Mouse (Mus musculus) liver, adult 2 months (tissue): Measurements from ENCODE around the gene Pbx2. TPM values are rescaled to one million over a fixed set of nuclear protein-coding genes. Genes with fewer than 3 reads are reported as not detected.

ENCODE experiments used
- DNase-seq: peaks from one replicate; pipeline ENCODE4 v3.0.0-alpha.2; 2011; ENCODE audit warnings: low read depth, low spot score; ENCODE audit errors: extremely low read depth
- H3K27ac ChIP-seq: fragments of 200-500 bp; replicated peaks from 2 replicates; pipeline ENCODE4 v1.5.1; 2012; ENCODE audit warnings: low read depth, mild to moderate bottlenecking, control low read depth, inconsistent platforms, low read length; ENCODE audit not compliant: insufficient read depth
- H3K27me3 ChIP-seq: fragments of 200-500 bp; 2 replicates; pipeline ENCODE4 v1.6.1; 2012; ENCODE audit warnings: mild to moderate bottlenecking, moderate library complexity, low read length, inconsistent platforms; ENCODE audit not compliant: control insufficient read depth, insufficient read depth
- H3K36me3 ChIP-seq: fragments of 200-500 bp; 2 replicates; pipeline ENCODE4 v1.6.1; 2012; ENCODE audit warnings: low read length, inconsistent platforms; ENCODE audit not compliant: control insufficient read depth, insufficient read depth
- H3K4me1 ChIP-seq: fragments of 200-500 bp; 2 replicates; pipeline ENCODE4 v1.6.1; 2011; ENCODE audit warnings: low read length; ENCODE audit not compliant: control insufficient read depth, insufficient read depth
- H3K4me3 ChIP-seq: fragments of 200-500 bp; 2 replicates; pipeline ENCODE4 v1.5.1; 2011; ENCODE audit warnings: low read depth, mild to moderate bottlenecking, control low read depth, low read length, moderate library complexity; ENCODE audit not compliant: insufficient read depth
- H3K79me2 ChIP-seq: fragments of 200-500 bp; 2 replicates; pipeline ENCODE4 v1.6.1; 2012; ENCODE audit warnings: inconsistent platforms, mild to moderate bottlenecking, low read length, moderate library complexity; ENCODE audit not compliant: control insufficient read depth, insufficient read depth
- H3K9ac ChIP-seq: fragments of 200-500 bp; 2 replicates; pipeline ENCODE4 v1.6.1; 2012; ENCODE audit warnings: low read depth, mild to moderate bottlenecking, control low read depth, inconsistent platforms, low read length
- CTCF ChIP-seq: fragments of 200-500 bp; IDR thresholded peaks from 2 replicates; pipeline ENCODE4 v1.5.1; 2011; ENCODE audit warnings: low read depth, low read length, control low read depth
- POLR2A ChIP-seq: fragments of 200-500 bp; IDR thresholded peaks from 2 replicates; pipeline ENCODE4 v1.6.1; 2011; ENCODE audit warnings: low read length, control low read depth; ENCODE audit not compliant: insufficient read depth; ENCODE audit errors: extremely low read depth
- WGBS: fragments of 180-500 bp; shearing (Covaris S2); methylation state at CpG from one replicate; pipeline ENCODE4 v1.1.7; 2018; 5-methylcytosine and 5-hydroxymethylcytosine counted together
- polyA plus RNA-seq: library from polyadenylated mRNA; depleted of rRNA; stranded (reverse); fragments of >200 nt; gene quantifications from 2 replicates; pipeline ENCODE4 v1.2.3, GENCODE M21; 2012
- total RNA-seq: library from RNA; depleted of rRNA; stranded (reverse); fragments of >200 nt; gene quantifications from 2 replicates; pipeline ENCODE4 v1.2.3, GENCODE M21; 2014

Pbx2 gene
- total and polyA plus RNA-seq, 2 experiments: 10.9 to 21.1 TPM

DNA sequence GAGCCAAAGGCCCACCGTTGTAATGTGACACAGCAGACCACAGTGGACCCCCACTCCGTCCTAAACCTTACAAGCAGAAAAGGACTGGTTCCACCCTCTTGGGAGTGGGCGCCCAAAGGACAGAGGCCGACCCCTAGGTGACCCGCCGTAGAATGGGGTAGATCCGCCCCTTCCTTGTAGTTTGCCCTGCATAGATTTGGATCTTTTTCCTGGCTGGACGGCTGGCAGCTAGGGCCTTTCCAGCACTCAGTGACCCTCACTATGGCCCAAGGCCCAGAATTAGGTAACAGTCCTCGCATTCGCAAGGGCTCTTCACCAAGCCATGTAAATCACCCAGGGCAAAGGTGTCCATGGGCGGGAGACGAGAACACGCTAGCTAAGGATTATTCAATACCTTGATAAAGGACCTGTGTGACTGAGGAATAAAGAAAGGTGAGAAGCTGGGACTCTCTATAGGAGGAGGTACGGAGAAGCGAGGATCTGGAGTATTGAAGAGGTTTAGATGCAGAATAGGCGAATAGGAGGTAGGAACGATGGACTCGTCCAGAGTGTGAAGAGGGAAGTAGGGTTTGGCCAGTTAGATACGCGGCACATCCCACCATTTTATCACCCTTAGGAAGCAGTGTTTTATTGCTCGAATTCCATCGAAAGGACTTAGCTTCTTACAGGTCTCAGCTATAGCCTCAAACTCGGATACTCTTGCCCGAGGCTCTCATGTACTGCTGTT lies 13.6 kb downstream of the Pbx2 start:
- Histone ChIP-seq H3K36me3 (no peaks in the 10 kb centered on the region), H3K27ac (peak overlapping the region; percentile 98), H3K4me1 (peaks cover 7% of the 10 kb centered on the region; the same call in 1 of the 2 replicates), H3K27me3 (no peaks in the 10 kb centered on the region), H3K79me2 (peaks cover 8% of the 10 kb centered on the region; the same call in 1 of the 2 replicates), H3K4me3 (peak overlapping the region; percentile 95), H3K9ac (peak overlapping the region; percentile 79)
- peak; percentile 97 for DNase-seq
- WGBS: 6% methylated on average over 24 of the region's 24 CpGs
- TF ChIP-seq POLR2A: no peak
- TF ChIP-seq CTCF: no peak

DNA sequence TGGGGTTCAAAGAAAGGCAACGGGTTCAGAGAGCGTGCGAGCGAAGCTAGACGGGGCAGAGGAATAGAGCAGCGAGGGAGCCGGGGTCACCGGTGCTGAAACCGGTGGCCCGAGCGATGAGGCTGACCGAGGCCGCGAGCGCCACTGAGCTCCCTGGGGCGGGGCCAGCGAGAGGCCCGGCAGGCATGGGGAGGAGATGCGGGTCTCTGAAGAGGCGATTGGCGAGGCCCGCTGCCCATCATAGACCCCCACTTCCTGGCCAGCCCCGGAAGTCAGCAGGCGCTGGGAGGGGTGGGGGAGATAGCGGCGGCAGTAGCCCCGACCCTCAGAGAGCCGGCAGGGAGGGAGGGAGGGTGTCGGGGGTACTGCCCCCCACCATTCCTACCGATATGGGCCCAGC lies 14.5 kb downstream of the Pbx2 start:
- peaks cover 8% of the 10 kb centered on the region; the same call in 1 of the 2 replicates for H3K79me2 ChIP-seq
- H3K4me3 ChIP-seq: peak overlapping the region; percentile 95
- H3K36me3 ChIP-seq: no peaks in the 10 kb centered on the region
- TF ChIP-seq CTCF (no peak), POLR2A (peak; percentile 79; the same call in 1 of the 2 replicates)
- H3K27me3 ChIP-seq: no peaks in the 10 kb centered on the region
- H3K4me1 ChIP-seq: peaks cover 7% of the 10 kb centered on the region; the same call in 1 of the 2 replicates
- DNase-seq: peak; percentile 76
- H3K27ac ChIP-seq: peak overlapping the region; percentile 98
- WGBS: 0% methylated on average over 28 of the region's 30 CpGs
- H3K9ac ChIP-seq: peak overlapping the region; percentile 92

DNA sequence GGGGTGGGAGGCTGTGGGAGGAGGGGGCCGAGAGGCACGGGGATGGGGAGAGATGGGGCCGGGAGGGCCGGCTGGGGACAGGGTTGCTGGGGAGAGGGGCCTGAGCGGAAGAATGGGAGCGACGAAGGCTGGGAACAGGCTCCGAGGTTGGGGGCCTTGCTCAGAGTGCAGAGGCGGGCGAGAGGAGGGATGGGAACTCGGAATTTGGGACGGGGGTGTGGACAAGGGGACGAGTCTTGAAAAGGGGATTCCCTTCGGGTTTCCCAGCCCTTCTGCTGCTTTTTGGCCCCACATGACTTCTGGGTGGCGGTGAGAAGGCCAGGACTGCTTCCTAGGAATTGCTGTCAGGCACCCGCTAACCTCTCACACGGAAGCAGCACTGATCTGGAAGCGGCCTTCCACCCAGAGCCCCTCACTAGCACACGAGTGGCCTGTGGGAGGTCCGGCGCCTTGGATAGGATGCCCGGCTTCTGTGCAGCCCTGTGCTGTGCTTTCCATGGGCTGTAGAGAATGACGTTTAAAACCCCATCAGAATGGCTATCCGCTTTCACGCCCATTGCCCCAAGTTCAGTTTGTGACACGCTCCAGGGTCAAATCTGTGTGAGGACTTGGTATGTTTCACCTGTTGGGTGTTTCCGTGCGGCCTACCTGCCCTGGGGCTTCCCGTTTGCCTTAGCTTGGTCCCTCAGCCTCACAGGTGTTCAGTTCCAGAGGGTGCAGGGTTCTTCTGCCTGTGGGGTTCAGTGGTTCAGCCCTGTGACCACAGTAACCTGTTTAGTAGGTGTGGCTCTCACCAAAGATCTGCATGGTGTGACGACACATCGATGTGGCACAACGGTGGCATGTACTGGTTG lies 15.3 kb downstream of the Pbx2 start:
- H3K4me3 ChIP-seq: peak overlapping the region; percentile 95
- no peaks in the 10 kb centered on the region for H3K36me3 ChIP-seq
- WGBS: 5% methylated on average over 31 of the region's 32 CpGs
- TF ChIP-seq CTCF (no peak), POLR2A (no peak)
- H3K27ac ChIP-seq: peak overlapping the region; percentile 12
- peaks cover 7% of the 10 kb centered on the region; the same call in 1 of the 2 replicates for H3K4me1 ChIP-seq
- H3K27me3 ChIP-seq: no peaks in the 10 kb centered on the region
- peak; percentile 40 for DNase-seq
- peak overlapping the region; percentile 92 for H3K9ac ChIP-seq
- peaks cover 8% of the 10 kb centered on the region; the same call in 1 of the 2 replicates for H3K79me2 ChIP-seq

DNA sequence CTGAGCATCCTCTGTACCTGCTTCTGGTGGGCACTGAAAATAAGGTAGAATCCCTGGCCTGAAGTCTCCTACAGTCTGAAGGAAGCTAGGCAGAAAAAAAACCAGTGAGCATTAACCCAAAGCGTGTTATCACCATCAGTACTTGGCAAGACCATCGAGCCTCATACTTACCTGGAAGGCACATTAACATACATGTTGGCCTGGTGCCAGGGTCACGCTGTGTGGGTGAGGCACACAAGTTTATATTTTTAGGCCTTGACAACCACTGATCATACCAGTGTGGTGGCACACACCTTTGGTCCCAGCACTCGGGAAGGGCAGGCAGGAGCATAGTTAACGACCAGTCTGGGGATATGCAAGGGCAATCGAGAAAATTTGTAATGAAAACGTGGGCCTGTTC lies 16.9 kb downstream of the Pbx2 start:
- TF ChIP-seq POLR2A (no peak), CTCF (no peak)
- Histone ChIP-seq H3K4me1 (peaks cover 4% of the 10 kb centered on the region; the same call in 1 of the 2 replicates), H3K27me3 (no peaks in the 10 kb centered on the region), H3K9ac (no peak overlapping the region), H3K27ac (no peak overlapping the region), H3K4me3 (no peak overlapping the region), H3K79me2 (peaks cover 6% of the 10 kb centered on the region; the same call in 1 of the 2 replicates), H3K36me3 (no peaks in the 10 kb centered on the region)
- DNase-seq: no peak
- 63% methylated on average over 7 of the region's 7 CpGs for WGBS

DNA sequence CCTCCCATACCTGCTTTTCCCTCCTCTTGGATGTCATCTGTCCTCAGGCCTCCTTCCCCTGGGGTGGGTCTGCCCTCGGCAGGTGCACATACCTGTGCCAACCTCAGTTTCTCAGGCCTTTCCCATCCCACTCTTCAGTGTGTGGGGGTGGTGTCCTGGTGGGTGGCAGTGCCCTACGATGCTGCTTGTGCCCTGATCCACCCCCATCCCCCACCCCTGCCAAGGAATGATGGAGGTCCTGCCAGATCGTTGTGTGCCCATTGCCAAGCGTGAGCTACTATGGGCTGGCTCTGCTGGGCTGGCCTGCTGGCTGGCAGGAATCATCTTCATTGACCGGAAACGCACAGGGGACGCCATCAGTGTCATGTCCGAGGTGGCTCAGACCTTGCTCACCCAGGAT lies 20.0 kb downstream of the Pbx2 start:
- Histone ChIP-seq H3K36me3 (no peaks in the 10 kb centered on the region; the same call in 1 of the 2 replicates), H3K79me2 (peaks cover 1% of the 10 kb centered on the region; the same call in 1 of the 2 replicates), H3K27ac (no peak overlapping the region), H3K27me3 (no peaks in the 10 kb centered on the region), H3K4me1 (peaks cover 4% of the 10 kb centered on the region; the same call in 1 of the 2 replicates), H3K4me3 (no peak overlapping the region), H3K9ac (no peak overlapping the region)
- TF ChIP-seq CTCF: no peak
- no peak for TF ChIP-seq POLR2A
- no peak for DNase-seq
- WGBS: 93% methylated on average over 8 of the region's 8 CpGs
